Mouse (Mus musculus) kidney, adult 11 months (tissue): ENCODE results near the gene Rcan3.
A peak's percentile ranks its signal among the peaks of the same experiment; 100 is the strongest.

ENCODE experiments used
- DNase-seq: peaks from one replicate; pipeline ENCODE4 v3.0.0; 2022

Rcan3 gene

DNA sequence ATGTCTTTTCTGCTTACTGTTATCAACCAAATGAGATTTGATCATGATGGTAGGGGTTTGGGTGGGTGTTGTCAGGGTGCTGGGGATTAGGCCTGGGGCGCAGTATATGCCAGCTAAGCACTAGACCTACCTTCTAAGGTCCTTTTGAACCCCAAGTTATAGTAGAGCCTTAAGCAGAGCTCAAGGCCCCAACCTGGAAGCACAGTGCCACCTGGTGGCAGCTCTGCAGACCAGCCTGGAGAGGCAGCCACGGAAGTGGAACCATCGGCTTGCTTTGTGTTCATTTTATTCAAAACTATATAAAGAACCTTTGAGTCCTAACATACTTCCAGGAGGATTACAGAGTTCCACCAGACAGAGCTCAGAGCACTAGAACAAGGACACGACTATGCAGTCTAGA, 22.0 kb downstream of the Rcan3 start:
- peak; percentile 15 for DNase-seq

- peak; percentile 11 for DNase-seq
These were observed 27.5 kb downstream of the Rcan3 start for GRCm38 (mm10) chr4:135406180-135406579.

- no peak for DNase-seq
These were observed 28.7 kb downstream of the Rcan3 start for GRCm38 (mm10) chr4:135404916-135405315.

- no peak for DNase-seq
These were observed 29.6 kb downstream of the Rcan3 start for GRCm38 (mm10) chr4:135404048-135404447.

- no peak for DNase-seq
These were observed 31.8 kb downstream of the Rcan3 start for GRCm38 (mm10) chr4:135401881-135402280.

DNA sequence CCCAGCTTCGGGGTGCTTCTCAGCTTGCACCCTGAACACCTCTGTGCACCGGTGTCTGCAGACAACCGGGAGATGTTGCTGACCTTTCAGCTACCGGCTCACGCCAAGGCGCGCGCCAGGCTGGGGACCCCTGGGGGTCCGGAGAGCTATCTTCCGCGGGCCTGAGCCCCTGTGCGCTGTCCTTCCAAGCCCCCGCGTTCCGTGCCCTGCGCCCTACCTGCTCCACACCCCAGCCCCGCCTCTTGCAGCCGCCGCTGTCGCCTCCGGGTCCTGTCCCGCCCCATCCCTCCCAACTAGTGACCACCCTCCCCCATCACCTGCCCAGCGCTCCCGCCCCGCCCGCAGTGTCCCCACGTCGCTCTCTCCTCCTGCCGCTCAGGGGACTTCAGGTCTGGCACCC, 35.7 kb downstream of the Rcan3 start, which contains the start of gene Ncmap:
TSS of gene Ncmap (minus strand) at position 237 of the 400 bp plus-strand sequence.
- DNase-seq, result no peak

- DNase-seq, result no peak
These were observed 36.1 kb downstream of the Rcan3 start for GRCm38 (mm10) chr4:135397551-135397950.

DNA sequence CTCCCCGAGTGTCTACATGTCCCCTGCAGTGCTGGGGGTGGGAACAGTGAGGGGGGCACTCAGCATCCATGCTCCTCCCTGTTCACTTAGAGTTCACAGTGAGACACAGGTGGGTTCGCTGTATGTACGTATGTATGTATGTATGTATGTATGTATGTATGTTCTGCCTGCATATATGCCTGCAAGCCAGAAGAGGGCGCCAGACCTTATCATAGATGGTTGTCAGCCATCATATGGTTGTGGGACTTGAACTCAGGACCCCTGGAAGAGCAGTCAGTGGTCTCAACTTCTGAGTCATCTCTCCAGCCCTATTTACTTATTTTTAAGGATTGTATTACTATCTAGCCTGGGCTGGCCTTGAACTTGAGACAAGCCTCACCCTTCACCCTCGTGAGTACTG, 37.4 kb downstream of the Rcan3 start:
- DNase-seq, result no peak

DNA sequence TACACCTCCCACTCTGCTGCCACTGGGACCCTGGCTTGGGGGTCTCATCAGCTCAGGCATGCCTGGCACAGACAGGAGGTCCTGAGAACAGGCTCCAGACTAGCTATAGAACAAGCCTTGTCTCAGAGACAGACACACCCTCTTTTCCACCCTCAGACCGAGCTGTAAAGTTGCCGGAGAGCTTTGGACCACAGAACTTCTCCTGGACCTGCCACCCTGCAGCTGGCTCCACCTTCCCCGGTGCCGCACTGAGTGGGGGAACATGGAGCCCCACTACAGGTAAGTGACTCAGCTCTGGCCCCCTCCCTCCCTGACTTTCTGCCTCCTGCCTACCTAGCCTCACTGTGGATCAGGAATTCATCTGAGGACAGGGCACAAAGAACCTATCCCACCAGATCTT, 38.3 kb downstream of the Rcan3 start:
- no peak for DNase-seq

DNA sequence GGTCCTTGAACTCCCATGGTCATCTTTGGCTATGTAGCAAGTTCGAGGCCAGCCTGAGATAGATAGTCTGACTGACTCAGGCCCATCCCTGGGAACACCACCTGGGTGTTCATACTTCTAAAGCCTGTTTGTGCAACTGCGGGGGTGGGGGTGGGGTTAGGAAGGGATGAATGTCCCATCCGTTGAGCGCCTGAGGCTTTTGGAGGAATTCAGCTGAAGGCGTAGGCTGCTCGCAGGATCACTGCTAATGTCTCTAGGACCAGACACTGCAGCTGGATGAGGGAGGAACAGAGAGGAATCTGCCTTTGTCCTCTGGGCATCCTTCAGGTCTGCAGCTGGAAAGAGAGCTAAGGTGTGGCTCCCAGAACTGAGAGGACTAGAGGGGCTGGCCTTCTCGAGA, 39.0 kb downstream of the Rcan3 start:
- no peak for DNase-seq

- DNase-seq, result no peak
These were observed 40.3 kb downstream of the Rcan3 start for GRCm38 (mm10) chr4:135393381-135393780.

- DNase-seq, result no peak
These were observed 40.9 kb downstream of the Rcan3 start for GRCm38 (mm10) chr4:135392801-135393200.

GRCm38 (mm10) chr4:135391014-135391413, 42.6 kb downstream of the Rcan3 start:
- no peak for DNase-seq

DNA sequence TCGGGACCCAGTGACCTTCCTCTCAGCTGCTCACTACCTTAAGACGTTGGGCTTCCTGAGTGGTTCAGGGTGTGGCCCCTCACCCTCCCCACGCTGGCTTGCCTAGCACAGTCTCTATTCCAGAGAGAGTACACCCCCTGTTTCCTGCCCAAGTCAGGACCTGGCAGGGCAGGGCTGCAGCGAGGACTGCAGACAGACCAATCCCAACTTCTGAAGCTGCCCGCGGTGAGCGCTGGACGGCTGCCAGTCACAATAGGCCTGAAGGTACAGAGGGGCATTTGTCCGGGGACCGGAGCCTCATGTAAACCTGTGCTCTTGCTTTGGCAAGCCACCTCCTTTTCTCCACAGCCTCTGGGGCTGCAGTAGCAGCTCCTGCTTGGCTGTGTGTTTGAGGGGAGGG, 48.0 kb downstream of the Rcan3 start:
- DNase-seq, result peak; percentile 15

DNA sequence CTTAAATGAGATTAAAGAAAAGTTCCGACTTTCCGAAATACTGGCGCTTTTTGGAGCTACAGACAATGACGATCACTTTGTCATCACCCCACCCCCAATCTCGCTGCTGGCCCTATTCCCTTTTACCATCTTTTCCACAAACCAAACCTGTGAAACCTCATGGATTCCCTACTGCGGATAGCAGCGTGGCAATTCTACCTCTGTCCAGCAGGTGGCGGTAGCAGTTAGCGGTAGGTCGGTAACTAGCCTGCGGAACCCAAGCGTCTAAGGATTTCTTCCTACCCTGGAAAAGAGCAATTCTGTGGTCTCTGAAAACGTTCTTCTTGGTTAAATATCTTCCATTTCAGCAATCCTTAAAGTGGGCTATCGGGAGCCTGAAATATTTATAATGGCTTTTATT, 51.3 kb downstream of the Rcan3 start:
- DNase-seq, result peak; percentile 33

- DNase-seq, result no peak
These were observed 52.3 kb downstream of the Rcan3 start for GRCm38 (mm10) chr4:135381355-135381754.

GRCm38 (mm10) chr4:135377241-135377640, 56.4 kb downstream of the Rcan3 start:
- no peak for DNase-seq

DNA sequence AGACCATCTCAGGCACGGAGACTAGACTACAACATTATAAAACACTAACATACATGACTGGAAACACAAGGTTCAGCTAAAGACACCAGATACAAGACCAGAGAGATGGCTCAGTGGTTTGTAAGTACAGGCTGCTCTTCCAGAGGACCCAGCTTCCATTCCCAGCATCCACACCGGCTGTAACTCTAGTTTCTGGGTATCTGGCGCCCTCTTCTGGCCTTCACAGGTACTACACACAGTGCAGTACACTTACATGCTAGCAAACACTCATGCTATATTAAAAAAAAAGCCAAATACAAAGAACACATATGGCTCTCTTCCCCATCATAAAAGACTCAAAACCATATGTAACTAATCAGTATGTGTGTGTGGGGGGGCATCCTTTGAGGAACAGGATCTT, 58.2 kb downstream of the Rcan3 start:
- DNase-seq, result no peak

DNA sequence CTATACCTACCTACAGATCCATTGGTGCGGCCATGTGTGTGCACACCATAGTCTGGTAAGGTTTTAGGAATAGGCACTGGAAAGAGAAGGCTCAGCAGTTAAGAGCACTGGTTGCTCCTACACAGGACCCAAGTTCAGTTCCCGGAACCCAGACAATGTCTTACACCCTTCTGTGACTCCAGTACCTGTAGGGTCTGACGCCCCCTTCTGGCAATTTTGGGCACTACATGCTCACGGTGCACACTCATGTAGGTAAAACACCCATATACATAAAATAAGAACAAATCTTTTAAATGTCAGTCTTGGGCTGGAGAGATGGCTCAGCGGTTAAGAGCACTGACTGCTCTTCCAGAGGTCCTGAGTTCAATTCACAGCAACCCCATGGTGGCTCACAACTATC, 60.4 kb downstream of the Rcan3 start:
- no peak for DNase-seq

DNA sequence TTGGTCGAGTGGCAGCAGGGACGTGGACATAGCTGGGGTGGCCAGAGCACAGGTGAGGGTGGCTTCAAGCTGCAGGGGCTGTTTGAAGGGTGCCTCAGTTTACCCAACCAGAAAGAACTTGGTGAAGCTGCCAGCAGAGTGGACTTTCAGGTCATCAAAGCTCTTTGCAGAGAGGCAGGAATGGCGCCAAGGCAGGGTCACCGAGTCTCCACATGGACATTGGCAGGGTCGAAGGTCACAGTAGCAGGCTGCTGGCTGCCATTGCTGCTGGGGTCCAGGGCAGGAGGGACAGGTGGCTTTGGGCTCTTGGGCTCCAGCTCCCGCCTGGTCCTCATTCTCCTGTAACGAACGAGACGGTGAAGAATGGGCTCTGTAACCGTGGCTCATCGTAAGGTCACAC, 63.3 kb downstream of the Rcan3 start:
- DNase-seq, result no peak

DNA sequence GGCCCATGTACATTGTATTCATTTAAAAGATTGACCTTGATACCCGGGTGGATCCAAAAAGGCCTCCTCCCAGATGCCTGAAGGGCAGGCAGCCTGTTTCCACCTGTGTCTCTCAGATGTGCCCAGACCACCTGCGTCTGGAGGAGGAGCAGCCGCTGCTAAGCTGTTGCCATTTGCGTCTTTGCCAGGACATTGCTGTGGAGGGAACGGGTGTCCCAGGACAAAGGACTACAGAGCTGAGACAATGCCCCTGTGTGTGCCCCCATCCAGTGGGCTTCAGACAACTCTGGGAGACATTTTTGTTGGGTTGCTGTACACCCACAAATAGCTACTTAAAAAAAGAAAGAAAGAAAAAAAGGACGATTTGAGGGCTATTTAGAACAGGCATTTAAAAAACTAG, 70.8 kb downstream of the Rcan3 start:
- no peak for DNase-seq
